Mouse (Mus musculus) kidney, adult 2 months (tissue): ENCODE measurements around the gene Lrp3.

Experiments
- CTCF ChIP-seq: fragments of 200-500 bp; conservative IDR thresholded peaks from 2 replicates; pipeline ENCODE4 v1.5.1; 2011; ENCODE audit warnings: low read depth, mild to moderate bottlenecking, control low read depth, low read length, moderate library complexity, mixed read lengths; ENCODE audit not compliant: insufficient read depth, insufficient read length
- POLR2A ChIP-seq: fragments of 200-500 bp; IDR thresholded peaks from one replicate; pipeline ENCODE4 v1.6.1; 2011; ENCODE audit warnings: low read depth, low read length, control low read depth

DNA sequence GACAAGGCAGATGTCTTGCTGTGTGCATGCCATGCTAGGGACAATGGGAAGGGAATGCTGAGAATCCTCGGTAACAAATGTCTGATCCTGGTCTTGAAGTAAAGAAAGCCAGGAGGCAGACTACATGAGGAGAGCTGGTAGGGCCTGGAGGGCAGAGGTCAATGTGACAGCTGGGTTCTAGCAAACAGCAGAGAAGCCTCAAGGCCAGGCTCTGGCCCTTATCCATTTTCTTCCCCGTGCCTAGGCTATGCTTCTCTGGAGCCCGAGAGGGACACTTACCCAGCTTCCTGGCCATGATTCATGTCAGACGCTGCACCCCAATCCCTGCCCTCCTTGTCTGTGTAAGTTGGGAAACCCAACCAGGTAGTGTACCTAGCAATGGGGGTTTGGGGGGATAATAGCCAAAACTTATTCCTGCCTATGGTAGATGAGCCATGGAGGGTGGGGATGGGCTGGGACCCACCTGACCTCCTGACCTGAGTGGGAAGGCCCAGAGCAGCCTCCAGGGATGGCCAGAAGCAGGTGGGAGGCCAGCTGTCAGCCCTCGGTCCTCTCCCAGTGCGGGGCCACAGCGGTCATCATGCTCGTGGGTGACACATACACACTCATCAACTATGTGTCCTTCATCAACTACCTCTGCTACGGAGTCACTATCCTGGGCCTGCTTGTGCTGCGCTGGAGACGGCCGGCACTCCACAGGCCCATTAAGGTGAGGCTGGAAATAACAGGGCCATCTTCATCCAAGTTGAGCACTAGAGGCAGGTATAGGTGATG lies 16.1 kb downstream of the Lrp3 start:
- TF ChIP-seq POLR2A = no peak
- no peak for TF ChIP-seq CTCF
